In genomic region chr1:66493064-66493463, GRCm38 (mm10) we compare ENCODE assay signal across 25 mouse cellular contexts. TPM values are rescaled to one million over a fixed set of nuclear protein-coding genes. Genes with fewer than 3 reads are reported as not detected.
A peak's percentile ranks its signal among the peaks of the same experiment; 100 is the strongest.
DNase-seq lines count a peak whose midpoint lies in the region; ATAC-seq and TF ChIP-seq lines count a peak whose summit lies in the region.
"Had no signal": no experiment of that assay in that cellular context is flagged by ENCODE, and none has a peak within 500 bp of the region (broad histone marks: within the 10 kb centered on the region; RNA-seq: fewer than 3 reads in every experiment).

No protein-coding gene starts in this region.

- WGBS in forebrain, embryonic 14.5 days = 44% methylated on average over 6 of the region's 6 CpGs
- WGBS in forebrain, embryonic 13.5 days = 45% methylated on average over 6 of the region's 6 CpGs
- 63% methylated on average over 6 of the region's 6 CpGs for WGBS in hindbrain, embryonic 11.5 days
- WGBS in hindbrain, postnatal 0 days = 34% methylated on average over 6 of the region's 6 CpGs
- WGBS in liver, embryonic 12.5 days (ENCODE audit: insufficient replicate concordance) = 71% methylated on average over 6 of the region's 6 CpGs

- H3K27ac ChIP-seq in forebrain, embryonic 14.5 days (ENCODE audit: low read depth, low read length) = no peak overlapping the region
- H3K27ac ChIP-seq in forebrain, embryonic 13.5 days = no peak overlapping the region
- H3K27ac ChIP-seq in hindbrain, embryonic 11.5 days (ENCODE audit: low read depth, low read length) = no peak overlapping the region
- H3K27ac ChIP-seq in hindbrain, postnatal 0 days = no peak overlapping the region
- H3K27ac ChIP-seq in liver, embryonic 12.5 days = no peak overlapping the region
- H3K27ac ChIP-seq: embryonic facial prominence, embryonic 13.5 days; embryonic facial prominence, embryonic 15.5 days; forebrain, embryonic 10.5 days had no signal

- peaks cover 3% of the 10 kb centered on the region; the same call in 1 of the 2 replicates for H3K4me1 ChIP-seq in forebrain, embryonic 14.5 days (ENCODE audit: control insufficient read depth, insufficient read depth, low read length)
- H3K4me1 ChIP-seq in forebrain, embryonic 13.5 days = peaks cover 6% of the 10 kb centered on the region; the same call in 1 of the 2 replicates
- H3K4me1 ChIP-seq in hindbrain, embryonic 11.5 days (replicated peaks; ENCODE audit: control insufficient read depth, insufficient read depth, low read length) = no peaks in the 10 kb centered on the region
- peaks cover 6% of the 10 kb centered on the region; the same call in 1 of the 2 replicates for H3K4me1 ChIP-seq in hindbrain, postnatal 0 days (ENCODE audit: insufficient read depth, low read length)
- no peaks in the 10 kb centered on the region for H3K4me1 ChIP-seq in liver, embryonic 12.5 days
- H3K4me1 ChIP-seq: embryonic facial prominence, embryonic 13.5 days; embryonic facial prominence, embryonic 15.5 days had no signal

- H3K4me2 ChIP-seq in forebrain, embryonic 14.5 days (ENCODE audit: low read length) = no peak overlapping the region
- H3K4me2 ChIP-seq in forebrain, embryonic 13.5 days = no peak overlapping the region
- no peak overlapping the region for H3K4me2 ChIP-seq in hindbrain, embryonic 11.5 days (replicated peaks; ENCODE audit: low read depth, low read length)
- no peak overlapping the region for H3K4me2 ChIP-seq in hindbrain, postnatal 0 days (ENCODE audit: low read depth, low read length)
- H3K4me2 ChIP-seq in liver, embryonic 12.5 days = no peak overlapping the region
- H3K4me2 ChIP-seq: embryonic facial prominence, embryonic 13.5 days; embryonic facial prominence, embryonic 15.5 days had no signal

- no peak overlapping the region for H3K9ac ChIP-seq in forebrain, embryonic 14.5 days (ENCODE audit: low read length)
- H3K9ac ChIP-seq in forebrain, embryonic 13.5 days = no peak overlapping the region
- H3K9ac ChIP-seq in hindbrain, embryonic 11.5 days (ENCODE audit: low read depth, low read length) = no peak overlapping the region
- no peak overlapping the region for H3K9ac ChIP-seq in hindbrain, postnatal 0 days (replicated peaks; ENCODE audit: low read length)
- no peak overlapping the region for H3K9ac ChIP-seq in liver, embryonic 12.5 days
- H3K9ac ChIP-seq: embryonic facial prominence, embryonic 13.5 days; embryonic facial prominence, embryonic 15.5 days had no signal

- no peaks in the 10 kb centered on the region for H3K27me3 ChIP-seq in forebrain, embryonic 14.5 days (replicated peaks; ENCODE audit: control insufficient read depth, insufficient read depth, low read length)
- H3K27me3 ChIP-seq in forebrain, embryonic 13.5 days = no peaks in the 10 kb centered on the region
- H3K27me3 ChIP-seq in hindbrain, embryonic 11.5 days (ENCODE audit: control insufficient read depth, insufficient read depth, low read length) = no peaks in the 10 kb centered on the region
- no peaks in the 10 kb centered on the region for H3K27me3 ChIP-seq in hindbrain, postnatal 0 days (ENCODE audit: insufficient read depth, low read length)
- no peaks in the 10 kb centered on the region for H3K27me3 ChIP-seq in liver, embryonic 12.5 days (replicated peaks)
- H3K27me3 ChIP-seq: embryonic facial prominence, embryonic 13.5 days; embryonic facial prominence, embryonic 15.5 days had no signal

- H3K9me3 ChIP-seq in forebrain, embryonic 14.5 days (replicated peaks; ENCODE audit: control insufficient read depth, low read length) = no peaks in the 10 kb centered on the region
- no peaks in the 10 kb centered on the region for H3K9me3 ChIP-seq in forebrain, embryonic 13.5 days (replicated peaks)
- H3K9me3 ChIP-seq in hindbrain, embryonic 11.5 days (ENCODE audit: control insufficient read depth, low read length) = no peaks in the 10 kb centered on the region
- no peaks in the 10 kb centered on the region for H3K9me3 ChIP-seq in hindbrain, postnatal 0 days (ENCODE audit: low read length)
- H3K9me3 ChIP-seq in liver, embryonic 12.5 days (replicated peaks) = no peaks in the 10 kb centered on the region
- H3K9me3 ChIP-seq: embryonic facial prominence, embryonic 13.5 days; embryonic facial prominence, embryonic 15.5 days; forebrain, embryonic 10.5 days had no signal

- no peak for TF ChIP-seq POLR2A in brain, embryonic 14.5 days (IDR thresholded peaks at IDR 0.05; ENCODE audit: borderline replicate concordance, extremely low read depth, insufficient read depth, insufficient read length, poor library complexity, severe bottlenecking)

- H3K4me3 ChIP-seq in forebrain, embryonic 14.5 days (ENCODE audit: low read depth, low read length) = no peak overlapping the region
- no peak overlapping the region for H3K4me3 ChIP-seq in forebrain, embryonic 13.5 days
- H3K4me3 ChIP-seq in hindbrain, embryonic 11.5 days (ENCODE audit: low read depth, low read length) = no peak overlapping the region
- H3K4me3 ChIP-seq in hindbrain, postnatal 0 days (ENCODE audit: low read length) = no peak overlapping the region
- no peak overlapping the region for H3K4me3 ChIP-seq in liver, embryonic 12.5 days
- H3K4me3 ChIP-seq: embryonic facial prominence, embryonic 13.5 days; embryonic facial prominence, embryonic 15.5 days; erythroblast, embryonic 14.5 days; forebrain, embryonic 10.5 days had no signal

- TF ChIP-seq CTCF in hindbrain, postnatal 0 days (IDR thresholded peaks at IDR 0.05; ENCODE audit: low read depth) = no peak
- no peak for TF ChIP-seq CTCF in brain, embryonic 14.5 days (IDR thresholded peaks at IDR 0.05; ENCODE audit: borderline replicate concordance, extremely low read depth, insufficient read depth, insufficient read length)

- peak; percentile 5 for DNase-seq in forebrain, embryonic 14.5 days (ENCODE audit: low spot score)
- DNase-seq in hindbrain, embryonic 11.5 days (ENCODE audit: low spot score) = no peak
- no peak for DNase-seq in hindbrain, postnatal 0 days (ENCODE audit: low spot score)
- DNase-seq in brain, adult 2 months (ENCODE audit: low read depth, low spot score) = peak; percentile 54
- peak; percentile 39 for DNase-seq in brain, embryonic 14.5 days (ENCODE audit: low read depth)
- DNase-seq: adrenal gland, adult 2 months; adrenal gland, postnatal 10 days; adrenal gland, postnatal 25 days; cerebellum, adult 11 months; cerebellum, adult 18-20 months; cerebellum, adult 8-10 months; cerebellum, adult 9-11 months; cerebellum, postnatal 14 days; cerebellum, postnatal 36 days; embryo, embryonic 11 days had no signal

- no peaks in the 10 kb centered on the region for H3K36me3 ChIP-seq in forebrain, embryonic 14.5 days (ENCODE audit: control insufficient read depth, insufficient read depth, low read length)
- no peaks in the 10 kb centered on the region for H3K36me3 ChIP-seq in forebrain, embryonic 13.5 days (ENCODE audit: poor library complexity, severe bottlenecking)
- no peaks in the 10 kb centered on the region for H3K36me3 ChIP-seq in hindbrain, embryonic 11.5 days (ENCODE audit: control insufficient read depth, insufficient read depth, low read length)
- H3K36me3 ChIP-seq in hindbrain, postnatal 0 days (ENCODE audit: insufficient read depth, low read length) = no peaks in the 10 kb centered on the region
- H3K36me3 ChIP-seq in liver, embryonic 12.5 days = no peaks in the 10 kb centered on the region
- H3K36me3 ChIP-seq: embryonic facial prominence, embryonic 13.5 days; embryonic facial prominence, embryonic 15.5 days; forebrain, embryonic 10.5 days had no signal

- ATAC-seq in forebrain, embryonic 14.5 days = no peak
- no peak for ATAC-seq in forebrain, embryonic 13.5 days
- ATAC-seq in hindbrain, embryonic 11.5 days (ENCODE audit: low FRiP score) = 0 out of 2 replicates have a peak, but pooled peaks have one; percentile 30
- no peak for ATAC-seq in hindbrain, postnatal 0 days
- no peak for ATAC-seq in liver, embryonic 12.5 days
- ATAC-seq: forebrain, embryonic 16.5 days had no signal

RNA-seq across cellular contexts. Expression of gene Unc80, which starts 24.9 kb away (rescaled TPM):
- 1.2 and 2.7 TPM in 2 replicates for polyA plus RNA-seq in forebrain, embryonic 14.5 days (2014; fragmentation: Nextera tagmentation; extraction: Ambion mirVana)
- polyA plus RNA-seq in forebrain, embryonic 13.5 days (2015; fragmentation: Nextera tagmentation; extraction: Ambion mirVana) = 1.7 and 1.8 TPM in 2 replicates
- polyA plus RNA-seq in hindbrain, embryonic 11.5 days (2014; fragmentation: Nextera tagmentation; extraction: Ambion mirVana) = 0.80 and 1.3 TPM in 2 replicates
- 25.9 and 37.3 TPM in 2 replicates for total RNA-seq in hindbrain, postnatal 0 days (2014; rRNA removed)
- polyA plus RNA-seq in hindbrain, postnatal 0 days (2015; fragmentation: Nextera tagmentation; extraction: Ambion mirVana) = 8.9 and 9.0 TPM in 2 replicates
- polyA plus RNA-seq in brain, embryonic 14.5 days (2012; rRNA removed) = 5.9 and 8.0 TPM in 2 replicates
- not detected in 2 replicates for polyA plus RNA-seq in liver, embryonic 12.5 days (2016; fragmentation: Nextera tagmentation; extraction: Ambion mirVana)
- total RNA-seq: common myeloid progenitor, adult 5-6 weeks; MEL had no signal
- polyA plus RNA-seq: C2C12; erythroblast, embryonic 14.5 days had no signal

Comparison
In these comparisons a context has a peak if more than half of its experiments do, and no peak if none do; other contexts are left out.
1. DNase-seq: peak in forebrain, embryonic 14.5 days (single experiment), brain, adult 2 months (single experiment) and brain, embryonic 14.5 days (single experiment); none in hindbrain, embryonic 11.5 days (single experiment) and hindbrain, postnatal 0 days (single experiment).